Mouse (Mus musculus): ENCODE measurements around the gene Pten. TPM values are rescaled to one million over a fixed set of nuclear protein-coding genes. Genes with fewer than 3 reads are reported as not detected.

Gene Pten
- polyA plus RNA-seq, 1 experiment from 2014 or later: 14.3 TPM

DNA sequence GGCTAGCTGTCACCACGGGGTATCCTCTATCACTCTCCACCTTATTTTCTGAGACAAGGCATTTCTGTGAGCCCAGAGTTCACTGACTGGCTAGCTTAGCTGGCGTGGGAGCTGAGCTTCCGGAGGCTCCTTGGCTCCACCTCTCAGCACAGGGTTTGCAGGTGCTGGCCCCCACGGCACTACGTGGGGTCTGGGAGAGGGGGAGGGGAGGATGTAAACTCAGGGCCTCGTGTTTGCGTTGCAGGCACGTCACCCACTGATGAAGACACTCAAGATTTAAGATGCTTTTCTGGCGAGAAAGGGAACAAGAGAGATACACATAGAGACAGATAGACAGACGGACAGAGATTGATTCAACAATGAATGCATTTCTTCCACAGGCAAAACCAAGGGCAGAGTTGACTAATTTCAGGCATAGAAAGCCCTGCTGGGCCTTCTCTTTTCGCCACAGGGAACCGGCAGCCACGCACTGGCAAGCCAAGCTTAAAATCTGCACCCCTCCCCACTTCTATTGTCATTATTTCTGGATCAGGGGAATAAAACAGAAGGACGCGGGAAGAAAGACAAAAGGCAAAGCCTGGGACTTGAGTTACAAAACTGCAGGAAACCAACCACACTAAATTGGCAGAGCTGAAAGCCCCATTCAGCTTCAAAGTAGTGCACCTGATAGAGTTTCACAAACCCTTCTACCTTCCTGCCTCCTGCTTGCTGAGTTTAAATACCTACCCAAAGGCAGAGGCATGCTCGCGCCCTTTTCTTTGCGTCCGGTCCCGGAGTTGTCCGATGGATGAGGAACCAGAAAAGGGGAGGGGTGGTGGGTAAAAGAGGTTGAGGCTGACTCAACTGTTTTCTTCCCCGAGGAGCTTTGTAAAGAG lies 30.6 kb upstream of the Pten start:
- no peaks in the 10 kb centered on the region for H3K36me3 ChIP-seq (replicated peaks)
- peak overlapping the region; percentile 10 for H3K4me3 ChIP-seq (replicated peaks)
- peaks cover 3% of the 10 kb centered on the region; the same call in 1 of the 2 replicates for H3K27me3 ChIP-seq
- H3K4me1 ChIP-seq: peaks cover 23% of the 10 kb centered on the region
- peak overlapping the region; percentile 57 for H3K27ac ChIP-seq
- H3K4me2 ChIP-seq: peak overlapping the region; percentile 52
- peak overlapping the region; percentile 31; the same call in 1 of the 2 replicates for H3K9ac ChIP-seq
- ATAC-seq (ENCODE audit: low FRiP score): peak; percentile 67; the same call in 1 of the 2 replicates
- WGBS: 1% methylated on average over 22 of the region's 22 CpGs
- H3K9me3 ChIP-seq: no peaks in the 10 kb centered on the region

DNA sequence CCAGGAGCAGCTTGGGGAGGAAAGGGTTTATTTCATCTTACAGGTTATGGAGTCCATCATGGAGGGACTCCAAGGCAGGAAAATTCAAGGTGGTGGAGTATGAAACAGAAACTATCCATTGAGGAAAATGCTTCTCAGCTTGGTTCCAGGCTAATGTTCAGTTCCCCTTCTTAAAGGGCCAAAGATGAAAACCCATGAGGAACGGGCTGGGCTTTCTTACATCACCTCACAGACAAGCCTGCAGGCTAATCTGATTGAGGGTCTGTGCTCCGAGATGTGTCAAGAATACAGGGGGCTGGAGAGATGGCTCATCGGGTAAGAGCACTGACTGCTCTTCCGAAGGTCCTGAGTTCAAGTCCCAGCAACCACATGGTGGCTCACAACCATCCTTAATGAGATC lies 27.5 kb upstream of the Pten start:
- Histone ChIP-seq H3K9me3 (no peaks in the 10 kb centered on the region), H3K4me3 (replicated peaks) (no peak overlapping the region), H3K4me1 (peaks cover 14% of the 10 kb centered on the region), H3K27me3 (peaks cover 3% of the 10 kb centered on the region; the same call in 1 of the 2 replicates), H3K4me2 (no peak overlapping the region), H3K36me3 (replicated peaks) (no peaks in the 10 kb centered on the region), H3K27ac (no peak overlapping the region), H3K9ac (no peak overlapping the region)
- no peak for ATAC-seq (ENCODE audit: low FRiP score)
- WGBS: 85% methylated on average over 4 of the region's 4 CpGs

DNA sequence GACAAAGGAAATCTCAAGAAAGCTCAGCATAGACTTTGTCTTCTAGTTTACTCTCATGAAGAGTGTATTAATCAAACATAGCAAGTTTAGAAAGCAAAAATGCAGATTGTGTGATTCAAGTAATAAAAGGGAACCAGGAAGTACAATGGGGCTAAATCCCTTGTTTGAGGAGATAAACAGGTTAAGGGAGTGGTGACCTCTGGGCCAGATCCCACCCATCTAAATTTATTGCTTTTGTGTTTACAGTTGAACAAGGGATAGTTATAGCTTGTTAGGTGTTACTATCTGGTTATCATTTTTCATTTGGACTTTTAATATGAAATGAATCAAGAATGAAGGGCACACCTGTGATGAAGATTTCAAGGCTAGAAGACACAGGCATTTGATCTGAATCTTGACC lies 24.4 kb upstream of the Pten start:
- Histone ChIP-seq H3K4me2 (no peak overlapping the region), H3K4me3 (replicated peaks) (no peak overlapping the region), H3K27ac (no peak overlapping the region), H3K27me3 (peaks cover 3% of the 10 kb centered on the region; the same call in 1 of the 2 replicates), H3K9ac (no peak overlapping the region), H3K36me3 (replicated peaks) (no peaks in the 10 kb centered on the region), H3K4me1 (no peaks in the 10 kb centered on the region), H3K9me3 (no peaks in the 10 kb centered on the region)
- ATAC-seq (ENCODE audit: low FRiP score): no peak

DNA sequence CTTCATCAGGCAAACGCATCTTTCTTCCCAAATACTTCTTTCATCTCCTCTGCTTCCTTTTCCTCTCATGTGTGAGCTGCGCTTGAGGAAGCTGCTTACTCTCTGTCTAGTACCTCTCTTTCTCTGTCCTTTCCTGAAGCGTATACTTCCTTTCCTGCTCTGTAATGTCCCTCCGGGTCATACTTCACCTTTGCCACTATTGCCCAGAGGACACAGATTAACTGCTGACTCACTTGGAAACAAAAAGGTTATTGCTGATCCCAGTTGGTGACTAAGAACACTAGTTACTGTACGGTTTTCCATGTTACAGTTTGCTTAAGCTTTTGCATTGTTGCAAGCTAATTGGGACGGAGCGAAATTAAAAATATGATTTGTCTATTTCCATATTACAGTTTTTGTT lies 19.5 kb upstream of the Pten start:
- no peak overlapping the region for H3K4me2 ChIP-seq
- WGBS: 93% methylated on average over 7 of the region's 7 CpGs
- H3K27ac ChIP-seq: no peak overlapping the region
- H3K4me3 ChIP-seq (replicated peaks): no peak overlapping the region
- no peaks in the 10 kb centered on the region for H3K4me1 ChIP-seq
- ATAC-seq (ENCODE audit: low FRiP score): no peak
- H3K27me3 ChIP-seq: no peaks in the 10 kb centered on the region
- no peaks in the 10 kb centered on the region for H3K36me3 ChIP-seq (replicated peaks)
- H3K9me3 ChIP-seq: no peaks in the 10 kb centered on the region
- H3K9ac ChIP-seq: no peak overlapping the region

DNA sequence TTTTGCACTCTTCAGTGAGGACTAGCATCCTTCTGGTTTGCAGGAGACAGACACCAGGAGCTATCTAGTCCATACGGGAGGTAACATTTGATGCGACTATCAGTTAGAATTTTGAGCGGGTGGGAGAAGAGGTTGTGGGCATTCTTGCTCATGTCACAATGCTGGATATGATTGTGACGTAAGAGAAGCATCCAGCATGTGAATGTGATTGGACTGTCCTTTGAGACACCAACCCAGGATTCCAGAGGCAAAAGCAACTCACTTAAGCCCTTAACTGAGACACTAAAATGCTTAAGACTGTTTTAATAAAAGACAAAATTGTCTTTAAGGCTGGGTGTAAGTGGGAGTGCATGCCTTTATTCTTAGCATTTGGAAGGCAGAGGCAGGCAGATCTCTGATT lies 17.6 kb upstream of the Pten start, which contains the start of gene Atad1:
TSS of gene Atad1 (minus strand) at position 101 of the 400 bp plus-strand sequence.
- H3K4me3 ChIP-seq (replicated peaks): no peak within 1 kb of the TSS
- H3K4me2 ChIP-seq: no peak within 1 kb of the TSS
- no peak within 1 kb of the TSS for H3K27ac ChIP-seq
- H3K4me1 ChIP-seq: no peaks in the 10 kb centered on the region
- no peak within 1 kb of the TSS for H3K9ac ChIP-seq
- no peak for ATAC-seq (ENCODE audit: low FRiP score)
- WGBS: 93% methylated on average over 4 of the region's 4 CpGs
- H3K9me3 ChIP-seq: no peaks in the 10 kb centered on the region
- H3K36me3 ChIP-seq (replicated peaks): no peaks in the 10 kb centered on the region
- H3K27me3 ChIP-seq: no peaks in the 10 kb centered on the region

DNA sequence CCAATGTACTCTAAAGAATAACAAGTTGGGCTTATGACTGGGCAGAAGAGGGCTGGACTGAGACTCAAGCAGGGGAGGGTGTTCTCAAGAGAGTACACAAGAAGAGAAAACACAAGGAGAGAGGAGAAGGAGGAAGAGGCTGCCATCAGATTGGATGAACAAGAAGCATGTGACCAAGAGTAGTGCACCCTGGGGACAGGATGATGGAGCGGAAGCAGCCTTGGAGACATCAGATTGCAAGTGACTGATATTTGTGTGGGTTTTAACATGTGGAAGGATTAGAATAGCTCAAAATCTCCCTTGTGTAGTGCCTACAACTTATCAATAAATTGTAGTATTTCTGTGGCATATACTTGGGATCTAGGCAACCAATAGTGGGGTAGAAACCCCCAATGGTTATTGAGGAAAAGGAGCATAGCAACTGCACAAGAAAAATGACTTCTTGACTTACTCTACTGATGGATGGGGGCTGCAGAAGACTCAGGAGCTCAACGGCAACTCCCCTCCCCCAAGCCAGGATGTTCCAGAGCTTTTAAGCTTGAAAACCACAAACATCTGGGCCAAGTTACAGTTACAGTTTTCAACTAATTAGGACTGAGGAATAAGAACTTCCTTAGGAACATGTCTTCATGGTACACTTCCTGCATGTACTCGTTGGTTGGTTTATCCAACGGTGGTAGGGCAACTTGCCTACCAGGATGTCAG lies 16.5 kb upstream of the Pten start:
- H3K9me3 ChIP-seq: no peaks in the 10 kb centered on the region
- H3K36me3 ChIP-seq (replicated peaks): no peaks in the 10 kb centered on the region
- no peak for ATAC-seq (ENCODE audit: low FRiP score)
- no peak overlapping the region for H3K9ac ChIP-seq
- no peak overlapping the region for H3K4me2 ChIP-seq
- H3K4me1 ChIP-seq: no peaks in the 10 kb centered on the region
- WGBS: 91% methylated on average over 4 of the region's 4 CpGs
- H3K4me3 ChIP-seq (replicated peaks): no peak overlapping the region
- H3K27ac ChIP-seq: no peak overlapping the region
- H3K27me3 ChIP-seq: no peaks in the 10 kb centered on the region

DNA sequence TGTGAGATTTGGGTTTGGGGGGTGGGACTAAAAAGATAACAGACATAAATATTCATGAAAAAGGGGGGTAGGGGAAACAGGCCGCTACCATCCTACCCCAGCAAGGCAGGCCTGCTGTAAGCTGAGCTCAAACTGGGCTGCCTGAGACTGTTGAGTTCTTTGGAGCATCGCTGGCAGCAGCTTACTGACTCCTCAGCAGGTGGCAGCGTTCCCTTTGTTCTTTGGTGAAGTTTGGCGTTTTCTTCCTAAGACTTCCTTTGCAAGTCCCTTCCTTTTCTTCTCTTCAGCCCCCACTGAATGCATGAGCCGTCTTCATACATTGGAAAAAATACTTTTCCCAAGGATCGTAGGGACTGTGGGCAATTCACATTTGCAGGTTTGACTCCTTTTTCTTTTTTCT lies 7.9 kb upstream of the Pten start:
- no peak for ATAC-seq (ENCODE audit: low FRiP score)
- Histone ChIP-seq H3K36me3 (replicated peaks) (no peaks in the 10 kb centered on the region), H3K9me3 (no peaks in the 10 kb centered on the region), H3K4me3 (replicated peaks) (no peak overlapping the region), H3K4me2 (no peak overlapping the region), H3K27me3 (0 out of 2 replicates have a peak, but pooled peaks cover 2% of the 10 kb centered on the region), H3K27ac (no peak overlapping the region), H3K9ac (no peak overlapping the region), H3K4me1 (peaks cover 5% of the 10 kb centered on the region; the same call in 1 of the 2 replicates)
- 6% methylated on average over 6 of the region's 6 CpGs for WGBS

DNA sequence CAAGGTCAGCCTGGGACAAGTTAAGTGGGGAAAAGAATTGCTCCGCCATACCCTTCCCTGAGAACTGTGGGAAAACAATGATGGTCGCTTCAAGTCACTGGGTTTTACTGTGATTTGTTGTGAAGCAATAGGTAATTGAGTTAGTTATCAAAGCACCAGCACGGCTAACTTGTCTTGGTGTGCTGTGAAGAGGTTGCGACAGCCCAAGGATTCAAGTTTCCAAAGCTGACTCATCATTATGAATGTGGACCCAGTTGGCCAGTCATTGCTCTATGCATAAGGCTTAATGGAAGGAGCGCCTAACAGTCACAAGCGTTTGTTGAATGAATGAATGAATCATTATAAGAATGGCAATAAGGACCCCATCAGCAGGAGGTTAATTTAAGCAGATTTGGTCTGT lies 4.9 kb upstream of the Pten start:
- Histone ChIP-seq H3K4me1 (peaks cover 19% of the 10 kb centered on the region), H3K4me2 (no peak overlapping the region), H3K9ac (no peak overlapping the region), H3K36me3 (replicated peaks) (no peaks in the 10 kb centered on the region), H3K27ac (no peak overlapping the region), H3K4me3 (replicated peaks) (no peak overlapping the region), H3K27me3 (0 out of 2 replicates have a peak, but pooled peaks cover 5% of the 10 kb centered on the region), H3K9me3 (no peaks in the 10 kb centered on the region)
- no peak for ATAC-seq (ENCODE audit: low FRiP score)
- WGBS: 90% methylated on average over 6 of the region's 6 CpGs

DNA sequence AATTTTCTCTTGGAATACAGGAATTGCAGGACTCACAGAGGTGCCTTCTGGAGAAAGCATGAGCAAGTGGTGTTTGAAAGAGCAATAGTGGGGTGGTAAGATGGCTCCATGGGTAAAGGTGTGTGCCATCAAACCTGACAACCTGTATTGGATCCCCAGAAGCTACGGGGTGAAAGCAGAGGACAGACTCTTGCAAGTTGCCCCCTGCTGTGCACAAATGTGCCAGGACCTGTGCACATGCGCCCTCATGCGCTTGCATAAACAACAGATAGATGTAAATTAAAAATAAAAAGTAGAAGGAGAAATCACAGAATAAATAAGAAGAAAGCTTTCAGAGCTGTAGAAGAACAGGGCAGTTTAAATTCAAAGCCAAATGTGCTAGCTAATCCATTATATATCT lies 3.9 kb upstream of the Pten start:
- Histone ChIP-seq H3K4me2 (no peak overlapping the region), H3K27ac (no peak overlapping the region), H3K36me3 (replicated peaks) (no peaks in the 10 kb centered on the region), H3K9me3 (no peaks in the 10 kb centered on the region), H3K27me3 (0 out of 2 replicates have a peak, but pooled peaks cover 5% of the 10 kb centered on the region), H3K9ac (no peak overlapping the region), H3K4me3 (replicated peaks) (no peak overlapping the region), H3K4me1 (peaks cover 19% of the 10 kb centered on the region)
- ATAC-seq (ENCODE audit: low FRiP score): no peak
- WGBS: 79% methylated on average over 3 of the region's 3 CpGs

DNA sequence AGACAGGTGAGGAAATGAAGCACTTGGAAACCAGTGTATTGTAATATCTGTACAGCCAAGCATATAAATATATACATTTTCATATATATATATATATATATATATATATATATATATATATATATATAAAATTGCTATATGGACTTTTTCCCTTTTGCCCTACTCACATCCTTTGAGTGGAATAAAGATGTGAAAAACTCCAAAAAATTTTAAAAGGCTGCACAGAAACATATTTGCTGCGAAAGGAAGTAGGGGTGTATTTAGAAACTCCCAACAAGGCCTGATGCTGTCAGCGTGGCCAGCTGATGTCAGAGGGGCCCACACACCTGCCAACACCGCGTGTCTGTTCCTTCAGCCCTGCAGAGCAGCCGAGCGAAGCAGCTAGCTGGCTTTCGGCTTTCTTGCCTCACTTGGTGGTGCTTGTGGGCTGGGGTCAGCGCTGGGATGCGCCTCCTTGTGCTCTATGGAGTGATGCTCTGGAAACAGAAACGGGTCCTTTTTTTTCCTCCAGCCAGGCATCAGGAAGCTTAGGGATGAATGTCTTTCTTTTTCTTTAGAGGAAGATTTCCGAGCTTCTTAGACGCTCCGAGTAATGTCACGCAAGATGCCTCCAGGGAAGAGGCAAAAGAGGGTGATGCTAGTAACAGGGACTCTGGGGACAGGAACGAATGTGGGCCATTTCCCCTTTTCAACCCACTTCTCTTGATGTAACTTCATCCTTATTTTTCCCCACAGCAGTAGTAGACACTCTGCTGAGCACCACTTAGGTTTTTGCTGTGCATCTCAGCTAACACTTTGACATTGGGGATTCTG lies 2.9 kb upstream of the Pten start:
- WGBS: 11% methylated on average over 15 of the region's 15 CpGs
- Histone ChIP-seq H3K36me3 (replicated peaks) (no peaks in the 10 kb centered on the region), H3K9ac (no peak overlapping the region), H3K27ac (no peak overlapping the region), H3K27me3 (0 out of 2 replicates have a peak, but pooled peaks cover 5% of the 10 kb centered on the region), H3K9me3 (no peaks in the 10 kb centered on the region), H3K4me1 (peaks cover 21% of the 10 kb centered on the region), H3K4me2 (peak overlapping the region; percentile 92), H3K4me3 (replicated peaks) (no peak overlapping the region)
- ATAC-seq (ENCODE audit: low FRiP score): no peak

DNA sequence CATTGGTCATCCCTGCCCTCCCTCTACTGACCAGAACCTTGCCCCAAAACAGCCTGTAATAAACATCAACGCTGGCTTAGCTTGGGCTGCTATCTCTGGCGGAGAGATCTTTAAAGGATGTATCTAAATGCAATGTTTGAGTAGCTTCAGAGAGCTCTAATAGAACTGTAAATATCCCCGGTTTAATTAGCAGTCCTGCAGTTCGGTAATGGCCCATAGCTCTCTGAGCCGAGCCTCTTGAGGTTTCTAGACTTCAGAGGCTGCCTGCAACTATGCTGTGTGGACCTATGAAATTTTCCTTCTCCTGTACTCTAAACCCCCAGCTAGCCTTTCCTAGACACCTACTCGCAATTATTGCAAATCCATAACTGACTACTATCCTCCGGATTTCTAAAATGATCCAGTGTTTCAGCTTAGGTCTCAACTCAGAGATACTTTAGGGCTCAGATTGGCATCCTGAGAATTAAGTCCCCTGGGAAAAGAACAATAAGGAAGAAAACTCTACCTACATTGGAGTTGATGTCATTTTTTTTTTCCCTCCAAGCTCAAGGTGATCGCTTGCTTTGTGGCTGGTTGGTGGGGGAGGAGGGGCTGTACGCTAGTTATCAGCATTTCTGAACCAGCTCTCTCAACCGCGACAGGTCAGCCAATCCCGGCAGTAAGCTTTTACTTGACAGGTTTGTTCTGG lies 2.0 kb upstream of the Pten start:
- Histone ChIP-seq H3K4me1 (peaks cover 25% of the 10 kb centered on the region), H3K27me3 (0 out of 2 replicates have a peak, but pooled peaks cover 5% of the 10 kb centered on the region), H3K27ac (0 out of 2 replicates have a peak overlapping the region, but pooled peaks have one; percentile 100), H3K4me3 (replicated peaks) (peak overlapping the region; percentile 94), H3K9ac (peak overlapping the region; percentile 98), H3K36me3 (replicated peaks) (no peaks in the 10 kb centered on the region), H3K4me2 (peak overlapping the region; percentile 92), H3K9me3 (no peaks in the 10 kb centered on the region)
- no peak for ATAC-seq (ENCODE audit: low FRiP score)
- WGBS: 1% methylated on average over 12 of the region's 12 CpGs

All from forebrain, embryonic 12.5 days (tissue).